Mouse (Mus musculus): Measurements from ENCODE around the gene Fbln2. TPM values are rescaled to one million over a fixed set of nuclear protein-coding genes. Genes with fewer than 3 reads are reported as not detected.

Fbln2 gene
- polyA plus RNA-seq, 1 experiment from 2014 or later = 29.7 TPM

GRCm38 (mm10) chr6:91243395-91243794, 31.1 kb downstream of the Fbln2 start:
- Histone ChIP-seq H3K36me3 (ENCODE audit: control insufficient read depth, insufficient read depth, low read length) (no peaks in the 10 kb centered on the region), H3K4me1 (ENCODE audit: control insufficient read depth, insufficient read depth, low read depth, low read length) (peaks cover 4% of the 10 kb centered on the region; the same call in 1 of the 2 replicates), H3K4me3 (ENCODE audit: low read length) (no peak overlapping the region), H3K27ac (ENCODE audit: low read depth, low read length) (no peak overlapping the region), H3K9ac (ENCODE audit: low read depth, low read length) (no peak overlapping the region), H3K4me2 (ENCODE audit: low read length) (no peak overlapping the region), H3K27me3 (replicated peaks; ENCODE audit: control insufficient read depth, insufficient read depth, low read length) (no peaks in the 10 kb centered on the region), H3K9me3 (ENCODE audit: control insufficient read depth, low read length) (no peaks in the 10 kb centered on the region)
- ATAC-seq = no peak
- 92% methylated on average over 6 of the region's 6 CpGs for WGBS

GRCm38 (mm10) chr6:91244331-91244730, 32.1 kb downstream of the Fbln2 start:
- Histone ChIP-seq H3K4me2 (ENCODE audit: low read length) (no peak overlapping the region), H3K4me3 (ENCODE audit: low read length) (no peak overlapping the region), H3K27me3 (replicated peaks; ENCODE audit: control insufficient read depth, insufficient read depth, low read length) (no peaks in the 10 kb centered on the region), H3K36me3 (ENCODE audit: control insufficient read depth, insufficient read depth, low read length) (no peaks in the 10 kb centered on the region), H3K27ac (ENCODE audit: low read depth, low read length) (no peak overlapping the region), H3K9ac (ENCODE audit: low read depth, low read length) (no peak overlapping the region), H3K4me1 (ENCODE audit: control insufficient read depth, insufficient read depth, low read depth, low read length) (peaks cover 4% of the 10 kb centered on the region; the same call in 1 of the 2 replicates), H3K9me3 (ENCODE audit: control insufficient read depth, low read length) (no peaks in the 10 kb centered on the region)
- no peak; the same call in 1 of the 2 replicates for ATAC-seq
- 60% methylated on average over 8 of the region's 8 CpGs for WGBS

GRCm38 (mm10) chr6:91245331-91245730, 33.1 kb downstream of the Fbln2 start:
- Histone ChIP-seq H3K9me3 (ENCODE audit: control insufficient read depth, low read length) (peaks cover 2% of the 10 kb centered on the region; the same call in 1 of the 2 replicates), H3K36me3 (ENCODE audit: control insufficient read depth, insufficient read depth, low read length) (no peaks in the 10 kb centered on the region), H3K4me2 (ENCODE audit: low read length) (no peak overlapping the region), H3K27me3 (replicated peaks; ENCODE audit: control insufficient read depth, insufficient read depth, low read length) (no peaks in the 10 kb centered on the region), H3K27ac (ENCODE audit: low read depth, low read length) (no peak overlapping the region), H3K4me1 (ENCODE audit: control insufficient read depth, insufficient read depth, low read depth, low read length) (peaks cover 4% of the 10 kb centered on the region; the same call in 1 of the 2 replicates), H3K9ac (ENCODE audit: low read depth, low read length) (no peak overlapping the region), H3K4me3 (ENCODE audit: low read length) (no peak overlapping the region)
- ATAC-seq = no peak
- 13% methylated on average over 6 of the region's 6 CpGs for WGBS

DNA sequence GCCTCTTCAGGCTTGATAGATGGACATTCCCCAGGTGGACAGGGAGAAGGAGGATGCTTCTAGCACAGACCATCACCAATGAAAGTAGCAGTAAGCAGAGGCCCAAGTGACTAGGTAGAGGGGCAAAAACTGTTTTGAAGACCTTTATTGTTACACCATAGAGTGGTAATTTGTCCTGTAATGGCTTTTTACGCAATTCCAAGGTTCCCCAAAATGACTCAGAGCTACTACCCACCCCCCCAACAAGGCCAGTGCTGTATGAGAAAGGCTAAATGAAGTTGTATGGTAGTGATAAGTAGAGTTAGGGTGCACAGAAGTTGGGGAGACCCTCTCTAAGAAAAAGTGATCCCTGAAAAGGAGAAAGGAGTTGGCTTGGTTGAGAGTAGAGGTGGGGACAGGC, 35.1 kb downstream of the Fbln2 start:
- H3K27me3 ChIP-seq (replicated peaks; ENCODE audit: control insufficient read depth, insufficient read depth, low read length) = no peaks in the 10 kb centered on the region
- H3K4me2 ChIP-seq (ENCODE audit: low read length) = no peak overlapping the region
- no peak overlapping the region for H3K27ac ChIP-seq (ENCODE audit: low read depth, low read length)
- no peak overlapping the region for H3K4me3 ChIP-seq (ENCODE audit: low read length)
- 100% methylated on average over 1 of the region's 1 CpGs for WGBS
- no peak for ATAC-seq
- no peaks in the 10 kb centered on the region for H3K36me3 ChIP-seq (ENCODE audit: control insufficient read depth, insufficient read depth, low read length)
- H3K9me3 ChIP-seq (ENCODE audit: control insufficient read depth, low read length) = peaks cover 2% of the 10 kb centered on the region; the same call in 1 of the 2 replicates
- H3K9ac ChIP-seq (ENCODE audit: low read depth, low read length) = no peak overlapping the region
- peaks cover 4% of the 10 kb centered on the region; the same call in 1 of the 2 replicates for H3K4me1 ChIP-seq (ENCODE audit: control insufficient read depth, insufficient read depth, low read depth, low read length)

- Histone ChIP-seq H3K27ac (ENCODE audit: low read depth, low read length) (no peak overlapping the region), H3K4me1 (ENCODE audit: control insufficient read depth, insufficient read depth, low read depth, low read length) (peaks cover 4% of the 10 kb centered on the region; the same call in 1 of the 2 replicates), H3K27me3 (replicated peaks; ENCODE audit: control insufficient read depth, insufficient read depth, low read length) (no peaks in the 10 kb centered on the region), H3K4me2 (ENCODE audit: low read length) (no peak overlapping the region), H3K9me3 (ENCODE audit: control insufficient read depth, low read length) (peaks cover 2% of the 10 kb centered on the region; the same call in 1 of the 2 replicates), H3K4me3 (ENCODE audit: low read length) (no peak overlapping the region), H3K9ac (ENCODE audit: low read depth, low read length) (no peak overlapping the region), H3K36me3 (ENCODE audit: control insufficient read depth, insufficient read depth, low read length) (no peaks in the 10 kb centered on the region)
- ATAC-seq = no peak
- 77% methylated on average over 4 of the region's 4 CpGs for WGBS
Observed at GRCm38 (mm10) chr6:91248627-91249026, 36.4 kb downstream of the Fbln2 start.

GRCm38 (mm10) chr6:91249797-91250196, 37.5 kb downstream of the Fbln2 start:
- peaks cover 4% of the 10 kb centered on the region; the same call in 1 of the 2 replicates for H3K4me1 ChIP-seq (ENCODE audit: control insufficient read depth, insufficient read depth, low read depth, low read length)
- no peak overlapping the region for H3K9ac ChIP-seq (ENCODE audit: low read depth, low read length)
- H3K4me3 ChIP-seq (ENCODE audit: low read length) = no peak overlapping the region
- WGBS = 92% methylated on average over 1 of the region's 1 CpGs
- no peak overlapping the region for H3K27ac ChIP-seq (ENCODE audit: low read depth, low read length)
- H3K4me2 ChIP-seq (ENCODE audit: low read length) = no peak overlapping the region
- no peaks in the 10 kb centered on the region for H3K27me3 ChIP-seq (replicated peaks; ENCODE audit: control insufficient read depth, insufficient read depth, low read length)
- ATAC-seq = no peak
- H3K36me3 ChIP-seq (ENCODE audit: control insufficient read depth, insufficient read depth, low read length) = no peaks in the 10 kb centered on the region
- H3K9me3 ChIP-seq (ENCODE audit: control insufficient read depth, low read length) = peaks cover 2% of the 10 kb centered on the region; the same call in 1 of the 2 replicates

- H3K9me3 ChIP-seq (ENCODE audit: control insufficient read depth, low read length) = no peaks in the 10 kb centered on the region
- WGBS = 76% methylated on average over 16 of the region's 16 CpGs
- H3K27ac ChIP-seq (ENCODE audit: low read depth, low read length) = no peak overlapping the region
- no peak overlapping the region for H3K9ac ChIP-seq (ENCODE audit: low read depth, low read length)
- no peaks in the 10 kb centered on the region for H3K36me3 ChIP-seq (ENCODE audit: control insufficient read depth, insufficient read depth, low read length)
- H3K4me3 ChIP-seq (ENCODE audit: low read length) = no peak overlapping the region
- peaks cover 5% of the 10 kb centered on the region; the same call in 1 of the 2 replicates for H3K4me1 ChIP-seq (ENCODE audit: control insufficient read depth, insufficient read depth, low read depth, low read length)
- ATAC-seq = no peak
- H3K27me3 ChIP-seq (replicated peaks; ENCODE audit: control insufficient read depth, insufficient read depth, low read length) = no peaks in the 10 kb centered on the region
- H3K4me2 ChIP-seq (ENCODE audit: low read length) = no peak overlapping the region
Observed at GRCm38 (mm10) chr6:91259440-91260120, 47.3 kb downstream of the Fbln2 start.

DNA sequence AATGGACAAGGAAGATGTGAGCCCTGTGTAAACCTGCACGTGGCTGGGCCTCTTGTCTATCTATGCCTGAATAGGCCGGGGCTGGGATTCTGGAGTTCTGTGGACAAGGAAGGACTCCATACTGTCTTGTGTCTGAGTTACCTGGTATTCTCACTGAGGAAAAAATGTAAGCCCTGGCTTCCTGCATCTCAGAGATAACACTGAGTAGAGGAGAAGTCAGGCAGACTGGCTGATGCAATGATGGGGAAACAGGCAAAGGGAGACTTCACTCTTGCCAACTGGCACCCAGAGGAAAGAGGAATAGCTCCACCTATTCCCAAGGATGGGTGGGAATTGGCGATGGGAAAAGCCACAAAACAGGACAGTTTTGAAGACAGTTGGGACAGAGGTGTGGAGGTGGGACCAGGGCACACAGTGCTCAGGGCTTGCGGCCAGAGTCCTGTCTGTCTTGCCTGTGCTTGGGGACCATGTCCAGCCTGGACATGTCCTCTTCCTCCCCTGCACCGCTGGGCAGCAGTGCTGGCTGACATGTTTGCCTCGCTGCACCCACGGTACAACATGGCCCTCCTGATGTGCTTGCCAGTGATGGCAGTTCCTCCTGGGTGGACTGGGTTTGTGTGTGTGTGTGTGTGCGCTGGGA, 48.2 kb downstream of the Fbln2 start:
- no peak overlapping the region for H3K27ac ChIP-seq (ENCODE audit: low read depth, low read length)
- 73% methylated on average over 8 of the region's 8 CpGs for WGBS

DNA sequence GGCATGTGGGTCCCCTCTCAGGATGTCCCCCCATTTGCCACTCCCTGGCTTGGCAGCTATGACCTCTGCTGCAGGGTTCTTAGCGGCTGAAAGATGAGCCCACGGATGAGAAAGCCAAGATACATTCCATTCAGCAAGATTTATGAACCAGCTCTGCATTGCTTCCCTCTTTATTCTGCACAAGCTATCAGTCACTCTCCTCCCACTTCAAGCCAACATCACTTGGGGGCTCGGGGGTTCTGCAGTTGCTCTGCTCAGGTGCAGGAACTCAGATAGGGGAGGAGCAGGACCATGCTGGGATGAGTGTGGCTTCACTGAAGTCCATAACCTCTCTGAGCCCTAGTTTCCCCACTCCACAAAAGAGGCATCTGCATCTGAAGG, 48.7 kb downstream of the Fbln2 start:
- Histone ChIP-seq H3K4me1 (ENCODE audit: control insufficient read depth, insufficient read depth, low read depth, low read length) (peaks cover 7% of the 10 kb centered on the region), H3K9me3 (ENCODE audit: control insufficient read depth, low read length) (no peaks in the 10 kb centered on the region), H3K9ac (ENCODE audit: low read depth, low read length) (no peak overlapping the region), H3K4me2 (ENCODE audit: low read length) (no peak overlapping the region), H3K27ac (ENCODE audit: low read depth, low read length) (no peak overlapping the region), H3K36me3 (ENCODE audit: control insufficient read depth, insufficient read depth, low read length) (no peaks in the 10 kb centered on the region), H3K4me3 (ENCODE audit: low read length) (no peak overlapping the region), H3K27me3 (replicated peaks; ENCODE audit: control insufficient read depth, insufficient read depth, low read length) (no peaks in the 10 kb centered on the region)
- ATAC-seq = peak; percentile 18; the same call in 1 of the 2 replicates
- 38% methylated on average over 3 of the region's 3 CpGs for WGBS

More for the DNA sequence above, 48.2 kb downstream of the Fbln2 start:
- Histone ChIP-seq H3K4me3 (ENCODE audit: low read length) (no peak overlapping the region), H3K9me3 (ENCODE audit: control insufficient read depth, low read length) (no peaks in the 10 kb centered on the region), H3K4me1 (ENCODE audit: control insufficient read depth, insufficient read depth, low read depth, low read length) (peaks cover 5% of the 10 kb centered on the region; the same call in 1 of the 2 replicates), H3K9ac (ENCODE audit: low read depth, low read length) (no peak overlapping the region), H3K36me3 (ENCODE audit: control insufficient read depth, insufficient read depth, low read length) (no peaks in the 10 kb centered on the region), H3K27me3 (replicated peaks; ENCODE audit: control insufficient read depth, insufficient read depth, low read length) (no peaks in the 10 kb centered on the region), H3K4me2 (ENCODE audit: low read length) (no peak overlapping the region)
- no peak for ATAC-seq
